Mouse (Mus musculus) retina, postnatal 1 day (tissue): ENCODE measurements around the gene Pink1.

Experiments
- DNase-seq: peaks from one replicate; pipeline ENCODE4 v3.0.0-alpha.2; 2012

Gene Pink1

DNA sequence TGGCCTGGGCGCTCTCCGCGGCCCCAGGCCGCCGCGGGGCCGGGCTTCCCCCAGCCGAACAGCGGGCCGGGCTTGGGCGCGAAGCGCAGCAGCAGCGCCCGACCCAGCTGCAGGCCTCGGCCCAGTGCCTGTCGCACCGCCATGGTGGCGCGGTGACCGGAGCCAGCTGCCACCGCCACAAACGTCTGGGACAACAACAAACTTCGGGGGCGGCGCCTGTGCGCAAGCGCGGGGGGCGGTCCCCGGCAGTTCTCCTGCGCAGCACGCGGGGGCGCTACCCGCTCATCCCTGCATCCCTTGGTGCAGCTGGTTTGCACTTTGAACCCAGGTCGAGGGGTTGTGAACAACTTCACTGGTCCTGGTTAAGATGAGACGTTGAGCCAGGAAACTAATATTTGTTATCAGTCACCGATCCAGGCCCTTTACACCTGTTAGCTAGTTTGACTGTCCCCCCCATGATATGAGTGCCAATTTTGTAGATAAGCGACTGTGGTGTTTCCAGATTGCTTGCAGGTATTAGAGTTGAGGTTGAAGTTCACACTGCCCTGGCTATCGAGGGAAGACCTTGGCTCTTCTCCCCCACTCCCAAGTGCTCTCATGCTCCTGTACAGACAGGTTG, at the start of gene Pink1:
Pink1 (minus strand) TSS at position 231 of the 619 bp plus-strand sequence.
- DNase-seq, result peak; percentile 92

DNA sequence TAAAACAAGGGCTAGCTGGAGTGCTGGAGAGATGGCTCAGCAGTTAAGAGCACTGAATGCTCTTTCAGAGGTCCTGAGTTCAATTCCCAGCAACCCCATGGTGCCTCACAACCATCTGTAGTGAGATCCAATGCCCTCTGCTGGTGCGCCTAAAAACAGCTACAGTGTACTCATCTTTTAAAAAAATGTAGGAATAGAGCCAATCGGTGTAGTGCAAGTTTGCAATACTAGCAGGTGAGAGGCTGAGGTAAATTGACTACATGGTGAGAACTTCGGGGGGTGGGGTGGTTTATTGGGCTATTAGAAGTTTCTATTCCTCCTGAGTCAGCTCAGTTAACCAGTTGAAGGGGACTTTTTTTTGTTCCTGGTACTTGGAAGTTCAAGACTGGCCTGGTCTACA, 49.0 kb upstream of the Pink1 start:
- no peak for DNase-seq

DNA sequence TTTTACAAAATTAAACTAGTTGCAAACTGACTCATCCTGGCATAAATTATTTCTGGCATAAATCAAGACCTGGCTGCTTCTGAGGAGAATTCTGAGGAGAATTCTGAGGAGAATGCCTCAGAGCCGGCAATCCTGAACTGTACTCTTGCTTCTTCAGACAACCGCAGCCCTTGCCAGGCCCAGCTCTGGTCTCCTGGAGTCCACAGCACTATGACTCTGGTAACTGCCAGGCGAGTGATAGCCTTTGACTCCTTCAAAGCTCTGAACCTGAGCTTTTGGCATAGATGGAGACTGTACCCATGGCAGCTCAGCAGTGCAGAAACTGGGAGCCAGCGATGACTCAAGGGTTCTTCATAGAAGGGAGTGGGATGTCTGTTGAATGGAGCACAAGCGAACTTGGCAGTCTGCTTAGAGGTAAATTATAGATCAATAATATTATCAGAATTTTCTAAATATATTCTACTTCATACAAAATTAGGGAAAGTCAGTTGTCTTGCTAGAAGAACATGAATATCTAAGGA, 44.9 kb upstream of the Pink1 start:
- DNase-seq, result no peak

DNA sequence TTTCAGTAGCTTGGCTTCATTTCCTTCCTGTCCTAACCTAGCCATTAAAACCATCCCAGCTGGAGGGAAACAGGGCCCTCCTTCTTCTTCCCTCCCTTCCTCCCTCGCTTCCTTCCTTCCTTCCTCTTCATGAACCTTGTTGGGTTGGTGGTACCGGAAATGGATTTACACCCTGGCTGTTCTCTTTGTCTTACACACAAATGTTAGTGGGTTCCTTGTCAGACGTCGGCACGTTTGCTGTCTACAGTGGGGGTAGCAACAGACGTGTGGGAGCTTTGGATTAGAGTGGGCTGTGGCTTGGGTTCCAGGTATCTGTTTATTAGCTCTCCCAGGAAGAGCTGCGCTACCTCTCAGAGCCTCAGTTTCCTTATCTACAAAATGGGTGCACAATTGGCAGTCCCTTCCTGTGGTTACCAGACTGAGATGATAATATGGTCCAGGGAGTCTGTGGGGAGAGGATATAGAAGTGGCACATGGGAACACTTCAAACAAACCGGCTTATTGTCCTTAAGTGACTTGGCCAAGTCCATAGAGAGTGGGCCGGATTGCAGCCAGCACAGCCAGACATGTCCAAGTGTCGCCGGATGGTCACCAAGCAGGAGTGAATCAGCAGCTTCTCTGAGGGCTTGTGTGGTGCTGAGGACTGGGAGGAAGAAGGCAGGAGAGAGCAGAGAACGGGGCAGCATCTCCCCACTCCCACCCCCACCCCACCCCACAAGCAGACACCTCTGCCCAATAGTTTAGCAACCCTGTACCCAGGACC, 42.6 kb upstream of the Pink1 start:
- no peak for DNase-seq

DNA sequence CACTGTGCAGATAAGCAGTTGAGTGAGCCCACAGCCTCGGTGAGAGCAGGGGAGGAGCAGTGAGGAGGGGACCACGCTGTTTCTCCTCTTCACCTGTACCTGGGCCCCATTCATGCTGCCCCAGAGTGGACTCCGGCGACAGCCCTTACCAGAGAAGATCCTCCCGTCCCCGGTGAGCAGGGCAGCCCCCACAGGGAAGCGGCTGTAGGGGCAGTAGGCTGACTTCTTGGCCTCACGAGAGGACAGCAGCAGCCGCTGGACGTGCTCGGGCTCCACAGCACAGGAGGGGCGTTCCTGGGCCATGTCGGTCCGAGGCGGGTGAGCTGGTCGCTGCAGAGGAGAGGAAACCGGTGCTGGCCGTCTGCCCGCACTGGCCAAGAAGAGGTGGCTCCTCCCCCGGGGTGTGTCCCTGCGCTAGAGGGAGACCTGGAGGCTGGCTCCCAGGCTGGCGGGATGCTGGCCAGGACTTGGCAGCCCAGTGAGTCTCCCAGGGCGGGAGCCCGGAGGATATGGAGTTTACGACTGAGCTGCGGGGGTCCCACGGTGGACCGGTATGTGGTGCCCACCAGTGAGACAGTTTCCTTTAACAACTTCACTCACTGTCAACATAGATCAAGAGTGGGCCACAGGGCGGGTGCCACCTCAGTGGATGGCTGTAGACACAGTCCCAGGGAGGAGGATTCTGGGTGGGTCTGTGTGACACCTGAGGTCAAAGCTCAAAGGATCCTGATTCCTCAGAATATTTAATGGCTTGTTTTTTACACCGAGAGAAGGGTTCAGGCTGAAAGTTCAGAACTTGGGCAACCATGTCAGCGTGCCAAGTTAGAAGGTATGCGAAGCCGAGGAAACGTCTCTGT, 41.8 kb upstream of the Pink1 start, which contains the start of gene Cda:
Cda (minus strand) TSS at position 352 of the 857 bp plus-strand sequence.
- peak; percentile 89 for DNase-seq

DNA sequence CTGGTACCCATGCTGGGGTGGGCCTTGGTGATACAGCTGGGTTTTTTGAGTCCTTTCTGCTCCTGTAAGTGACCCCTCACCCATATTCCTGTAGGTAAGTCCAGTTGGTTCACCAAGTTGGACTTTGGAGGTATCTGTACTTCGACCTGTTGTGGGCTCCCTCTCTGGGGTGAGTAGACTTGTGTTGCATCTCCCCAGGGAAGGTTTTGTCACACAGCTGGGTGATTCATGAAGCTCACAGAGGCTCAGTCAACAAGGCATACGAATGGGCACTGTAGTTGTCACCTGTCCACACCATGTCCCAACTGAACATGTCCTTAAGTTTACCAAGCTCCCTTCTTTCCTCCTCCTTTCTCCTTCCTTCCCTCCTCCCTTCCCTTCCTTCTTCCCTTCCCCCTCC, 40.5 kb upstream of the Pink1 start:
- DNase-seq, result no peak

DNA sequence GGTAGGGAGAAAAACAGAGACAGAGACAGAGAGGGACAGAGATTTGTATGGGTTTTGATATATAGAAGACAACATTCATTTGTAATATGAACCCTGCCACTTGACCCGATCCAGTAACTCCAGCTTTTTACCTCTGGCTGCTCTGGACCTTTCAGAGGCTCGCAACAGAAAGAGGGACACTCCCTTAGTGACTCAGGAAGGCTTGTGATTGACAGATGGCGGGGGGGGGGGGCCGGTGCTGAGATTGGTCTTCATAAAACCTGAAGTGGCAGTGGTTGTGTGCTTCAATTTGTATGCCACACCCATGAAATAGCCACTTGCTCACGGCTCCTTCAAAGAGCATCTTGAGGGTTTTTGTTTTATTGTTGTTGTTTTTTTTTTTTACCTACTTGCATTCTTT, 37.4 kb upstream of the Pink1 start:
- DNase-seq, result no peak

DNA sequence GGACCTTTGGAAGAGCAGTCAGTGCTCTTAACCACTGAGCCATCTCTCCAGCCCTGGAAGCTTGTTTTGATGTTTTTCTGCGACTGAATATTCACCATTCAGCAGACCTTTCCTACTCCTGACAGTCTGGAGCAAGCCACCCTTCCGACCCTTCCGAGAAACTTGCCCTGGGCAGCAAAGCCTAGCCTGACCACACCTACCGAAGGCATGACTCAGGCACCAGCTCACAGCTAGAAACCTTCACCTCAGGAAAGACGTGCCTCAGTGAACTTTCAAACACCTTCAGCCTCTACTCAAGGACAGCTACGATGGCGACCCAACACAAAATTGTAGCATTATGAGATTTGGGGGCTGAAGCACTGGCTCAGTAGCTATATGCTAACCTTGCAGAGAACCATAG, 36.8 kb upstream of the Pink1 start:
- DNase-seq, result no peak

DNA sequence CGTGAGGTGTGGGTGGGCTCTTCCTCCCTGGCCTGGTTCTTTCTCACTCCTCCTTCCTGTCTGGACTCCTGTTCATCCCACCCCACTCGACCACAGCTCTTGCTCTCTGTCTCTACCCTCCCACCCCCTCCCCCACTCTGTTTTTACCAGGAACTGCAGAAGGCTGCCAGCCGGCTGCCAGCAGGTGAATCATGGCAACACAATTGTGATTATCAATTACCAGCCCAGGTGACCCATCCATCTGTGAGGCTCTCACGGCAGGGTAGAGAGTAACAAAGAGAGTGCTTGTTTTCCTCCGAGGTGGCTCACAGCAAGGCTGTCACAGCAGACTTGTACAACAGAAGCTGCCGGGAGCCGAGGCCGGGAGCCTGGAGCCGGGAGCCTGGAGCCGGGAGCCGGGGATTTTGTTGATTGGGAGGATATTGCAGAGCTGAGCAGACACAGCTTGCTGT, 35.3 kb upstream of the Pink1 start:
- DNase-seq, result peak; percentile 48

DNA sequence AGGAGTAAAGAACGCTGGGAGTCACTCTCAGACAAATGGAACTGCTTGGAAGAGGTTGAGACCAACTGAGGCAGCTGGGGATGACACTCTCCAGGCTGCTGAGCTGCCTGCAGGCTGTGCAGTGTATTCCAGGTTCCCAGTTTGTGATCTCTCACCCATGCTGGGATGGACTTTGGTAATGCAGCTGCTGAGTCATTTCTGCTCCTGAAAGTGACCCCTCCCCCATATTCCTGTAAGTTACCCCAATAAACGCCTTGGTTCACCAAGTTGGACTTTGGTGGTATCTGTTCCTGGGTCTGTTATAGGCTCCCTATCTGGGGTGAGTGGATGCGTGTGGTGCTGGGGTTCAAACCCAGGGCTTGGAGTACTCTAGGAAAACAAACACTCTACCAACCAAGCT, 32.1 kb upstream of the Pink1 start:
- DNase-seq, result no peak

DNA sequence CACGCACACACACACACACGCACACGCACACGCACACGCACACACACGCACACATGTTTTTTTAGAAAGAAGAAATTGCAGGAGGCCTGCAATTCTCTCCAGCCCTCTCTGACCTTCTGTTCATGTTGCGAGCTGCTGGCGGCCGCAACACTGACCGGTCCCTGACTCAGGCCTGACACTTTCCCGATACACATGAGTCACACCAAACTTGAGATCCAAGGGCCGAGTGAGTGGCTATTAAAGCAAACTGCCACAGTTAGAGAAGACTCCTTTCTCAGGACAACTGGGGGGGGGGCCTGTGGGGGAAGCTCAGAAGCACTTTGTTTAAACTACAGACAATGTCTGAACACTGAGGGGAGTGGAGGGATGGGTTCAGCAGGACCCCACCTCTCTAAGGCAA, 30.4 kb upstream of the Pink1 start:
- no peak for DNase-seq

DNA sequence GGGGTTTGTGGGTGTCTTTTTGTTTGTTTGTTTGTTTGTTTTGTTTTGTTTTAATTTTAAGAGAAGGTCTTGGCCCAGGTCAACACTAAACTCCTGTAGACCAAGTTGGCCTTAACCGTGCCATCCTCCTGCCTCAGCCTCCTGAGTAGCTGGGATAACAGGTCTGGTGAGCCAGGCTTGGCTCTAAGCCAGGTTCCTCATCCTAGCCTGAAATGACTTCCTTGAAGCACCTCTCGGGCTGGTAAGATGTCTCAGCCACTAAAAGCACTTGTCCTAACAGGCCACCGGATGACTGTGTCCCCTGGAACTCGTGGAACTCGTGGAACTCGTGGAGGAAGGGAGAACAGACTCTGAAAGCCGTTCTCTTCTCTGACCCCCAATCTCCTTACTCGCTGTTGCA, 30.0 kb upstream of the Pink1 start:
- DNase-seq, result no peak

DNA sequence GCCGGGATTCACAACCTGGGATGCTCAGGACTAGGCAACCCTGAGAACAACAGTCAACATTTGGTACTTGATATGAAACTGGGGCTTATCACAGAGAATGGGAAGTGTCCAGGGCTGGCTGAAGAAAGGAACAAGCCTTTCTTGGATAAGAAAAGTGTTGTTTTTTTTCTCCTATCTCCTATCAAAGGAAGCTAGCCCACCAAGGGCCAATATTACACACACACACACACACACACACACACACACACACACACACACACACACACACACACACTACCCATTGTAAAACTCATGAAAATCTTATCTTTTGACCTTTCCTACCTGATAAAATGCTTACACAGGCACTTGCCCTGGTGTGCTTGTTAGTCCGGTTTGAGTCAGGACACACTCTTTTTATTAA, 29.4 kb upstream of the Pink1 start:
- no peak for DNase-seq

DNA sequence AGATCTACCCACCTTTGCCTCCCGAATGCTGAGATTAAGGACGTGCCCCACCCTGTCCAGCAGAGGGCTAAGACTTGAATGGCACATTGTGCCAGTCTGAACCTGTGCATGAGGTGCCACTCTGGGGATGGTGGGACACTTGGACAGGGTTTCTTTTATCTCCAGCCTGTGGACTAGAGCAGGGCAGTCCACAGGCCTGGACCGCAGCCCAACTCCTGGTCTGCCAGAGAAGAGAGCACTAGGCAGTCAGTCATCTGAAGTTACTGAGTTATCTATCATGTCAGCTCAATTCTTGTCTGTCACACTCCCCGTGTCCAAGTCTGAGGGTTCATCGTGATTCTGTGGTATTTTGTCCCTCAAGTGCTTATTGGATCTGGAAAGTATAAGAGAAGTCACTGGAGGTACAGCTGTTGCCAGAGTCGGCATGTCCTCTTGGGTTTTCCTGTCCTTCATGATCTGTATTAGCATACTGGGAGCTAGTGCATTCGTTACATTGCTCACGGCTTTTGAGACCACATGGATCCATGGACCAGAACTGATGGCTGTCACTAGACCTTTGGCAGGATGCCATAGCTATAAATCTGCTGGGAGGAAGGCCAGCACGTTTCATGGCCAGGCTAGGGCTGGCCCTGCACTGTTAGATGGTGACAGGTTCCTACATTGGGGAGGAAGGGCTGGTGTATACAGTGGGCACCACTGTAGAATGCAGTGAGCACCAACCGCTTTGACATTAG, 27.5 kb upstream of the Pink1 start:
- no peak for DNase-seq

DNA sequence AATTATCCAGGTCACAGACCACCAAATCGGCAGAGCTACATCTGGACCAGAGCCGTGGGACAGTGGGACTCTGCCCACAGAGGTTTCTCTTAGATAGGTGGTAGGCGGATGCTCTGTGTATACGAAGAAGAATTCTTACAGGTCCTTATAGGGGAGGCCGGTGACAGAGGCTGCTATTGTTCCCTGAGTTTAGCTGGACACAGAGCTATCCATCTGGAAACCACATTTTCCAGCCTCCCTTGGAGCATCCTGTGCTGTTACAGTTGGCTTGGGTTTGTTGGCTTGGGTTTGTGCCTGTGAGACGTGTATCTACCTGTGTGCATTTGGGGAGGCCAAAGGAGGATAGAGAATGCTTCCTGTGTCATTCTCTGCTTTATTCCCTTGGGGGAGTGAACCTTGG, 26.6 kb upstream of the Pink1 start:
- DNase-seq, result no peak

DNA sequence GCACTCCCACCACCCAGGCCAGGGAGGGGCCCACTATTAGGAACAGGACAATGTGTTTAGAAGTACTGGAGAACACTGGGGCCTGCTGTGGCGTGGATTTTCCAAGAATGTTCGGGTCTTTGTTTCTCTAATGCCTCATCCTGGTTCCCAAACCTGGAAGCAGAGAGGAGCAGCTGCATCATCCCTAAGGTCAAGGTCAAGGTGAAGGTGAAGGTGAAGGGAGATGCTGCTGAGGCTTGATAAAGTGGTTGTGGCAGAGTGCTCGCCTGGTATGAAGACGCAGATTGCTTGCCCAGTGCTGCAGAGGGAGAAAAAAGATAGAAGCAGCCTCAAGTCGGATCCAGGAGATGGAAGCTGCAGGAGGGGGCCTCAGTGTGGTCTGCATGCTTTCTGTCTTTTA, 25.7 kb upstream of the Pink1 start:
- DNase-seq, result no peak

DNA sequence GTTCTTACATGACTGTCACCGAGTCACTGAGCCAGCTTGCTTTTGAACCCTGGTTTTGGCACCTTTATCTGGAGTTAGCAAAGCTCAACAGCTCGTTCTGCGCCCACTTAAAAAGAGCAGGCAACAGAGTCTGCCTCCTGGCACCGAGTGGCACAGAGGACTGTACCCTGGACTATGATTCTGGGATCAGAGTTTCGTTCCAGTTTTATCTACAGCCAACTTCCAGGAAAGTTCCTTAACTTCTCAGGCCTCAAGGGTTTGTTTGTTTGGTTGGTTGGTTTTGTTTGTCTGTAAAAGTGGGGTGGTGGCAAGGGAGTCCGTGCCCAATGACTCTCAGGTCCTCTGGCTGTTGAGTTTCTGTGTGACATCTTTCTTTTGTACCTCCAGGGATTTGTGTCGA, 22.6 kb upstream of the Pink1 start:
- DNase-seq, result no peak

DNA sequence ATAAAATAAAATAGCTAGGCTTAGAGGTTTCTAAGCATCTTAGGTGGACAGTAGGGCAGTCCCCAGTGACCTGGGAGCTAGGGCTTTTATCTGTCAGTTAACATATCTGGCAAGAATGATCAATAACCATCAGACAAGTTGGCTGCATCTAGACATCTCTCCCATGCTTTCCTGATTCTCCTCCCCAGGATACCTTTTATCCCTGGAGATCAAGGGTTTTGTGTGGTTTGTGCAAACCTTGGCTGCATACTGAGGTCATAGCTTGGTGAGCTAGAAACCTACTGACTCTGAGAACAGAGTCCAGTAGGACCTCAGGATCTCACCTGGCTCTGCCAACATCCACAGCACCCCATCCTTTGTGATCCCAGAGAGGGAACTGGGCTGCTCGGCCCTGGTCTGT, 21.2 kb upstream of the Pink1 start:
- no peak for DNase-seq

DNA sequence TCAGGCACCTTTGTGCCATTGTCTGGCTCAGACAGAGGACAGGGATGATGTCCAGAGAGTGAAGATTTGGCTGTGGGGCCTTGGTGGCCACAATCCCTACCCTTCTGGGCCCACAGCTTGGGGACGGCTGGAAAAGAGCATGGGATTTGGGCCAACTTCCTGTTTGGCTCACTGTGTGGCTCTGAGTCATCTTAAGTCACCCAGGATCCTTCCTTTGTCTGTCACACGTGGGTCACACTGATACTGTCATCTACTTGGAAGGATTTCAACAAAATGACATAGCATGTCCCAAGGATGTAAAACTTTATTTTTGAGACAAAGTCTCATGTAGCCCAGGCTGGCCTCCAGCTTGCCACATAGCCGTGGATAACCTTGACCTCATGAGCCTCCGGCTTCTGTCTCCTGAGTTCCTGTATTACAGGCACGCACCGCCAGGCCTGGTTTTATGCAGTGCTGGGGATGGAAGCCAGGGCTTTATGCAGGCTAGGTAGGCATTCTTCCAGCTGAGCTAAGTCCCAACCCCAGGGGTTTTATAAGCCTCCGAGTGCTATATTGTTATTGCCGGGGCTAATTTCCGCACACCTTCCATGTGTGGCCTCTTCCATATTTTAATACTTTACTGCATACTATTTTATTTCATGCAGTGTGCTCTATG, 18.9 kb upstream of the Pink1 start:
- DNase-seq, result no peak

DNA sequence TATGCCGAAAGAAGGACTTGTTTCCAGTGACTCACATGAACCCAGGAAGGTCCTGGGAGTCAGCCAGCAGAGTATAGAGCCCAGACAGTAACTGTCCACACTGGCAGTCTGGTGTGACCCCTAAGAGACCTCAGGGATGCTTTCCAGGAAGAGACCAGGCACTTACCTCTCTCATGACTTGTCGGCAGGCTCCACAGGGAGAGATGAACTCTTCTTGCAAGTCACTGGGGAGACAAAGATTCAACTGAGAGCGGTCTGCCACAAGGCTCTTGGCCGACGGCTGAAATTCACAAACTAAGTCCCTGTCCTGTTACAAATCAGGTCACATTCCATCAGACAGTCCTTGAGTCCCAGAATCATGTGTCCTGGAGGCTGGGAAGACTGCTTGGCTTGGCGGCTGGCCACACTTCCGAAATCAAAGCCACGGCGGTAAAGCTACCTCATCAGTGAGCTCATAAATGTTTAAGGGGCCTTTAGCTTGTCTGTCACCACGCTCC, 17.3 kb upstream of the Pink1 start:
- peak; percentile 51 for DNase-seq

DNA sequence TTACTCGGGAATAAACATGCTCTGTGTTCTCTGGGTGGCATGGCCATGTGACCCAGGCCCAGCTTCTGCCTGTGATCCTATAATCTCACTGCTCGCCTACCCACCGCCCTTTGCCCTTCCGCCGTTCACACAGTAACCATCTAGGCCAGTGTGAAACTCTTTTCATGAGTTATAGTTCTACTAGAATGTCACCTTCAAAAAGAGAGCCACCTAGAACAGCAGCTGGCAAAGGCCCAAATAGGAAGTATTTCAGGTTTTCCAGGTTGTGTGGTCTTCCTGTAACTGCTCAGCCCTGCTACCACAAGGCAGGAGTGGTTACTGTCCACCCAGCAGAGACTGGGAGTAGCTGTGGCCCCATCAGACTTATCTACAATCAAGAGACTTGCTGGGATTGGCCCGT, 16.7 kb upstream of the Pink1 start:
- no peak for DNase-seq

DNA sequence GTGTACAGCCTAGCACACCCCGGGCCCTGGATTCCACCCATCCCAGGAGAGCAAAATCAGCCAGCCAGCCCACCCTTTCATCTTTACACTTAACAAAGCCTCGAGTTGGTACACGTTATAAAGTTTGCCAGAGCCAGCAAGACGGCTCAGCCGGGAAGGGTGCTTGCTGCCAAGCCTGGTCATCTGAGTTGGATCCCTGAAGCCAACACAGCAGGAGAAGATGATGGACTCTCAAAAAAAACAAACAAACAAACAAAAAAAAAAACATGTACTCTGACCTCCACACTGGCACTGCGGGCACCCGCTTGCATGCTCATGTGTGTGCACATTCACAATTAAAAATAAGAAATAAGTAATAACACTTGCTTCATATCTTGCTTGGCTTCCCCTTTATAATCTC, 15.9 kb upstream of the Pink1 start:
- no peak for DNase-seq
